Mouse (Mus musculus) forebrain, embryonic 12.5 days (tissue): Measurements from ENCODE around the gene Ctcf. TPM values are rescaled to one million over a fixed set of nuclear protein-coding genes. Genes with fewer than 3 reads are reported as not detected.
A peak's percentile ranks its signal among the peaks of the same experiment; 100 is the strongest.

Experiments used
- ATAC-seq: fragments of 200-750 bp; cut with Nextera tagmentation; 2 replicates; pipeline ENCODE4 v1.8.0; 2017; ENCODE audit warnings: moderate TSS enrichment; ENCODE audit not compliant: low FRiP score
- H3K27ac ChIP-seq: fragments of 300-500 bp; sonication (generic); 2 replicates; pipeline ENCODE4 v1.5.1; 2016; ENCODE audit warnings: mild to moderate bottlenecking
- H3K27me3 ChIP-seq: fragments of 300-500 bp; sonication (generic); 2 replicates; pipeline ENCODE4 v1.6.1; 2016; ENCODE audit warnings: mild to moderate bottlenecking
- H3K36me3 ChIP-seq: fragments of 300-500 bp; sonication (generic); replicated peaks from 2 replicates; pipeline ENCODE4 v1.6.1; 2016; ENCODE audit warnings: mild to moderate bottlenecking
- H3K4me1 ChIP-seq: fragments of 300-500 bp; sonication (generic); 2 replicates; pipeline ENCODE4 v1.6.1; 2016
- H3K4me2 ChIP-seq: fragments of 300-500 bp; sonication (generic); 2 replicates; pipeline ENCODE4 v1.6.1; 2016; ENCODE audit warnings: mild to moderate bottlenecking, moderate library complexity
- H3K4me3 ChIP-seq: fragments of 300-500 bp; sonication (generic); replicated peaks from 2 replicates; pipeline ENCODE4 v1.5.1; 2016; ENCODE audit warnings: mild to moderate bottlenecking
- H3K9ac ChIP-seq: fragments of 300-500 bp; sonication (generic); 2 replicates; pipeline ENCODE4 v1.6.1; 2016; ENCODE audit warnings: mild to moderate bottlenecking
- H3K9me3 ChIP-seq: fragments of 300-500 bp; sonication (generic); 2 replicates; pipeline ENCODE4 v1.6.1; 2016
- WGBS: fragments of 180-500 bp; shearing (Covaris S2); methylation state at CpG from one replicate; pipeline ENCODE4 v1.1.7; 2016; 5-methylcytosine and 5-hydroxymethylcytosine counted together
- polyA plus RNA-seq: library from polyadenylated mRNA; unstranded; fragments of >200 nt; fragmentation: Nextera tagmentation; extraction: Ambion mirVana; gene quantifications from 2 replicates; pipeline ENCODE4 v1.2.1, GENCODE M21; 2016

Gene Ctcf
- polyA plus RNA-seq, 1 experiment from 2014 or later, result 163 TPM

DNA sequence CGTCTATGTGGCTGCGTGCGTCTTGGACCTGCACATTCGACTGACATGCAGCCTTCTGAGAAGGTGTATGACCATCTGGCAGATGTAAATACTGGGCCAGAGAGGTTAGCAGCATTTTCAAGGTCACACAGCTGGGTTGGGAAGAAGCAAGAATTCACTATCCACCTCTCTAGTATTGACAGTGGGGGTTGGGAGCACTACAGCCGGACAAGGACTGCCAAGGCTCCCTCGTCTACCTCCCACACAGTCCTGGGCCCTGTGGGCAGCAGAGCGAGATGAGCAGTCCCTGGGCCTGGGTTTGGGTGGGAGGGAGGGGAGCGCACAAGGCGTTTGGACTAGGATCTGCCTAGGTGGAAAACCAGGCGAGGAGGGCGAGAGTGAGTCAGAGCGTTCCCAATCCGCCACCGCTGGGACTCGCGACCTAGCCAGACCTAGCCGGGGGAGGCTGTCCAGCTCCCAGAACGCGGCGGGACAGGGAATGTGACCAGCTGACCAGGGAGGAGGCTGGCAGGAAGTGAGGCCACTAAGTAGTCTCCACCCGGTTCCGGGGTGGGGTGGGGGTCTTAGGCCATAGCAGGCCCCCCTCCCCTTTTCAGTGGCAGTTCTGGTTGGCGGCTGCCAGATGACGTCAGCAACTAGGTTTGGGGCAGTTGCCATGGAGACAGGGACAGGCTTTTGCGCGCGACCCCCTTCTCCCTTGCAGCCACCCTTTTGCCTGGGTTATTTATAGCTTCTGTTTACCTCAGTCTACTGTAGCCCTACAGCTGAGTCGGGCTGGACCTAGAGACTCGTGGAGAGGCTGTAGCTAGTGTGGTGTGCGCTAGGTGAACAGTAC is 30.0 kb upstream of the Ctcf start:
- Histone ChIP-seq H3K36me3 (no peaks in the 10 kb centered on the region), H3K4me1 (peaks cover 32% of the 10 kb centered on the region), H3K9ac (peak overlapping the region; percentile 90), H3K9me3 (no peaks in the 10 kb centered on the region), H3K27ac (peak overlapping the region; percentile 89), H3K4me3 (peak overlapping the region; percentile 80), H3K27me3 (peaks cover 7% of the 10 kb centered on the region; the same call in 1 of the 2 replicates), H3K4me2 (peak overlapping the region; percentile 93)
- WGBS, result 2% methylated on average over 30 of the region's 30 CpGs
- peak; percentile 77 for ATAC-seq

DNA sequence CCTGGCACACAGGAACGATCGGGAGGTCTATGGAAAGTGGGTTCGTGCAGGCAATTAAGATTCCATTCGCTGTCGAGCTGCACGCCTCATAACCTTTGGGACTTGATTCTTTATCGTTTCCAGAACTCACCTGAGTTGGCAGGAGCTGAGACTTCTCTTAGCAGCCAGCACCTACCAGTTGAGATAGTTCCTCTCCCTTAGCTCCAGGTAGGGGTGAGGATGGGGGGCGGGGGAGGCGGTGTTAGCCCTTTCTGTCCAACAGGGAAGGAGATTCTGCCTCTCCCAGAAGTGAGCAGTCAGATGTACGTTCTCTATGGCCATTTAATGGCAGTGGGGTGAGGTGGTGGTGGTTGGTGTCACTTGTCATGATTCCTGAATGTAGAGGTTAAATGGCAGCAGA is 29.3 kb upstream of the Ctcf start:
- WGBS, result 3% methylated on average over 10 of the region's 10 CpGs
- H3K4me2 ChIP-seq, result peak overlapping the region; percentile 93
- 0 out of 2 replicates have a peak, but pooled peaks cover 3% of the 10 kb centered on the region for H3K36me3 ChIP-seq
- H3K4me3 ChIP-seq, result peak overlapping the region; percentile 80
- ATAC-seq, result no peak
- peak overlapping the region; percentile 89; the same call in 1 of the 2 replicates for H3K27ac ChIP-seq
- H3K27me3 ChIP-seq, result peaks cover 11% of the 10 kb centered on the region
- no peaks in the 10 kb centered on the region for H3K9me3 ChIP-seq
- H3K9ac ChIP-seq, result peak overlapping the region; percentile 90
- H3K4me1 ChIP-seq, result peaks cover 32% of the 10 kb centered on the region

- Histone ChIP-seq H3K9ac (no peak overlapping the region), H3K27ac (no peak overlapping the region), H3K27me3 (peaks cover 17% of the 10 kb centered on the region), H3K4me1 (peaks cover 35% of the 10 kb centered on the region), H3K36me3 (0 out of 2 replicates have a peak, but pooled peaks cover 3% of the 10 kb centered on the region), H3K4me3 (no peak overlapping the region), H3K9me3 (no peaks in the 10 kb centered on the region), H3K4me2 (peak overlapping the region; percentile 93)
- ATAC-seq, result no peak
- WGBS, result 23% methylated on average over 4 of the region's 4 CpGs
Observed at GRCm38 (mm10) chr8:105607684-105608083, 28.7 kb upstream of the Ctcf start.

GRCm38 (mm10) chr8:105609355-105609754 is 27.0 kb upstream of the Ctcf start:
- Histone ChIP-seq H3K4me3 (no peak overlapping the region), H3K9me3 (no peaks in the 10 kb centered on the region), H3K36me3 (0 out of 2 replicates have a peak, but pooled peaks cover 3% of the 10 kb centered on the region), H3K27ac (no peak overlapping the region), H3K27me3 (peaks cover 26% of the 10 kb centered on the region), H3K9ac (no peak overlapping the region), H3K4me1 (peaks cover 46% of the 10 kb centered on the region), H3K4me2 (no peak overlapping the region)
- WGBS, result 85% methylated on average over 2 of the region's 2 CpGs
- ATAC-seq, result no peak

GRCm38 (mm10) chr8:105609771-105610170 is 26.6 kb upstream of the Ctcf start:
- no peak for ATAC-seq
- no peak overlapping the region for H3K27ac ChIP-seq
- no peak overlapping the region for H3K4me3 ChIP-seq
- H3K4me2 ChIP-seq, result no peak overlapping the region
- H3K9ac ChIP-seq, result no peak overlapping the region
- H3K4me1 ChIP-seq, result peaks cover 43% of the 10 kb centered on the region
- no peaks in the 10 kb centered on the region for H3K9me3 ChIP-seq
- 0 out of 2 replicates have a peak, but pooled peaks cover 4% of the 10 kb centered on the region for H3K36me3 ChIP-seq
- peaks cover 29% of the 10 kb centered on the region for H3K27me3 ChIP-seq
- WGBS, result 78% methylated on average over 4 of the region's 4 CpGs

DNA sequence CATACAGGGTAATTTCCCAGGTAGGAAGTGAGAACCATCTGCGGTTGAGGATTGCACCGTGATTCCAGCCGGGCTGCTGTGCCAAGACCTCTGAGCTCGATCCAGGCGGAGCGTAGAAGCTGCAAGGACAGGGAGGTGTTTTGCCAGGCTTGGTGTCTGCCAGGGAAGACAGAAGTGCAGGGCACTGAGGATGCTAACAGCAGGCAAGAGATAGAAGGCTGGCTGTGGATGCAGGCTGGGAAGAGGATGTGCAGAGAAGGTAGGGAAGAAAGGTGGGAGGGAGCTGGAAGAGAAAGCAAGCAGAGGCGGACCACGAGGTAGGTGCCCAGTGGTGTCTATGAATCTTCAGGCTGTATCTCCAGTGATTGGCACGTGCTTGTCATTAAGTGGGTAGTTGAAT is 24.5 kb upstream of the Ctcf start:
- Histone ChIP-seq H3K9me3 (no peaks in the 10 kb centered on the region), H3K4me1 (peaks cover 28% of the 10 kb centered on the region), H3K27me3 (peaks cover 39% of the 10 kb centered on the region), H3K27ac (no peak overlapping the region), H3K36me3 (peaks cover 23% of the 10 kb centered on the region), H3K4me2 (no peak overlapping the region), H3K9ac (no peak overlapping the region), H3K4me3 (no peak overlapping the region)
- 86% methylated on average over 9 of the region's 9 CpGs for WGBS
- ATAC-seq, result no peak

DNA sequence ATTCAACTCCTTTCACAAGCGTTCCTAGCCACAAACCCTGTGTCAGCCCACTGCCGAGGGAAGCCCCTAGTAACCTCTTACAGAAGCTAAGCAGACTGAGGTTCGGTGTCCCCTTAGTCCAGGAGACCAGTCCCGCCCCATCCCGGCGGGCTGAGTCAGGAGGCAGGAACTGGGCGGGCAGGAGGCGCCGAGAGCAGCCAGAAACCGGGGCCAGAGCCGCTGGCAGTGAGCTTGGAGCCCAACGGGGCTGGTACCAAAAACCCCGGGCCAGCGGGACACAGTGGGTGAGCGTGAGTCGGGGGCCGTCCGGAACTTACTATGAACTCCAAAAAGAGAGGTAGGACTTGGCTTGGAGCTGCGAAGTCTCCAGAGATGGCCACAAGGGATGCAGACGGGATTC is 23.3 kb upstream of the Ctcf start:
- no peak overlapping the region for H3K27ac ChIP-seq
- peaks cover 18% of the 10 kb centered on the region for H3K4me1 ChIP-seq
- WGBS, result 4% methylated on average over 20 of the region's 20 CpGs
- H3K9ac ChIP-seq, result no peak overlapping the region
- peak overlapping the region; percentile 12; the same call in 1 of the 2 replicates for H3K4me3 ChIP-seq
- H3K4me2 ChIP-seq, result no peak overlapping the region
- H3K27me3 ChIP-seq, result peaks cover 39% of the 10 kb centered on the region
- H3K9me3 ChIP-seq, result no peaks in the 10 kb centered on the region
- H3K36me3 ChIP-seq, result peaks cover 35% of the 10 kb centered on the region
- no peak for ATAC-seq

DNA sequence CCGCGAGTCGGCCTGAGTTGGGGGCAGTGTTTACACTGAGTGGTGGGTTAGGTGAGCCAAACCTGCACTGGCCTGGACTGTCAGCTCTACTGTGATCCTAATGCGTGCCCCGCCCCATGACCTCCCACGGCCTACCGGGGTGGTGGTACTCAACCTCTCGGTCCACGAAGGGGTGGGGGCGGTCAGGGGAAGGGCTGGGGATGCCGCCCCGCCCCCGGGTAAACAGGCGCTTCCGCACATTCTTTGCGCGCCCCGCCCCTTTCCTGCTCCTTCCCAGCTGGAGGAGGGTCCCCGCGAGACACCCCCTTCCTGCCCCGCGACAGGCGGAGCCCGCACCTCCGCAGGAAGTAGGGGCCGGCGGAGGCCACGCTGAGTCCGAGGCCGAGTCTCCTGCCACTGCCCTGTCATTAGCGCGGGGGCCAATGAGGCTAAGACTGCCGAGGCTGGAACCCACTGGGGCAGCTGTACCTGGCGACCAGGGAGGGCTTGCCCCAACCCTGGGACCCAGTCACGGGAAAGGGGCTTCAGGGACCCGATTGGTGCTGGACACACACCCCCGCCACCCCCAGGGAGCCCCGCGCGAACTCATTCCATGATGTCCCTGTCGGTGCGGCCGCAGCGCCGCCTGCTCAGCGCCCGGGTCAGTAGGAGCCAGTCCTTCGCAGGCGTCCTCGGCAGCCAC is 22.4 kb upstream of the Ctcf start:
- ATAC-seq, result peak; percentile 56
- Histone ChIP-seq H3K4me2 (peak overlapping the region; percentile 78), H3K27ac (no peak overlapping the region), H3K4me3 (peak overlapping the region; percentile 45), H3K9ac (peak overlapping the region; percentile 55), H3K36me3 (peaks cover 44% of the 10 kb centered on the region), H3K4me1 (peaks cover 17% of the 10 kb centered on the region), H3K9me3 (no peaks in the 10 kb centered on the region), H3K27me3 (peaks cover 39% of the 10 kb centered on the region)
- WGBS, result under 1% methylated on average over 50 of the region's 50 CpGs

- H3K4me1 ChIP-seq, result peaks cover 17% of the 10 kb centered on the region
- 87% methylated on average over 9 of the region's 9 CpGs for WGBS
- peaks cover 63% of the 10 kb centered on the region for H3K36me3 ChIP-seq
- H3K27ac ChIP-seq, result no peak overlapping the region
- H3K27me3 ChIP-seq, result peaks cover 39% of the 10 kb centered on the region
- H3K9me3 ChIP-seq, result no peaks in the 10 kb centered on the region
- no peak for ATAC-seq
- H3K4me3 ChIP-seq, result no peak overlapping the region
- H3K9ac ChIP-seq, result no peak overlapping the region
- no peak overlapping the region for H3K4me2 ChIP-seq
Observed at GRCm38 (mm10) chr8:105615942-105616341, 20.4 kb upstream of the Ctcf start.

- Histone ChIP-seq H3K9ac (no peak overlapping the region), H3K4me1 (peaks cover 28% of the 10 kb centered on the region), H3K27ac (no peak overlapping the region), H3K9me3 (no peaks in the 10 kb centered on the region), H3K27me3 (peaks cover 28% of the 10 kb centered on the region), H3K36me3 (peaks cover 70% of the 10 kb centered on the region), H3K4me3 (no peak overlapping the region), H3K4me2 (no peak overlapping the region)
- ATAC-seq, result no peak
- WGBS, result 92% methylated on average over 21 of the region's 21 CpGs
Observed at GRCm38 (mm10) chr8:105617451-105618278, 18.7 kb upstream of the Ctcf start.

DNA sequence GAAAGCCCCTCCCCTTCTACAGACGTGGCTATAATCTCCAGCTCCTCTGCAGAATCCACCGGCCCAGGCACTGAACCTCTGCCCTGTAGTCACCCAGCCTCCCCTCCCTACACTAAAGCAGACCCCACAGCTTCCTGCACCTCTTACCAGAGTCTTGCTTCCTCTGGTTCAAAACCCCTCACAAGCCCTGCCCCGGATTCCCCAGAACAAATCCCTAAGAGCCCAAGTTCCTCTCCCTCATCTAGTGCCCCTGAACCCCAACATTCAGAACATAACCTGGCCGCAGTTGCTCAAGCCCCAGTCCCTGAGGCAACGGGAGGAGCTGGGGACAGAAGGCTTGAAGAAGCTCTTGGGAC is 18.1 kb upstream of the Ctcf start:
- Histone ChIP-seq H3K9ac (no peak overlapping the region), H3K27me3 (peaks cover 23% of the 10 kb centered on the region), H3K4me3 (no peak overlapping the region), H3K4me2 (no peak overlapping the region), H3K9me3 (no peaks in the 10 kb centered on the region), H3K36me3 (peaks cover 73% of the 10 kb centered on the region), H3K4me1 (peaks cover 28% of the 10 kb centered on the region), H3K27ac (no peak overlapping the region)
- no peak for ATAC-seq
- 94% methylated on average over 5 of the region's 5 CpGs for WGBS
